Mouse (Mus musculus): Measurements from ENCODE around the gene Golt1a. TPM values are rescaled to one million over a fixed set of nuclear protein-coding genes. Genes with fewer than 3 reads are reported as not detected.
"Not testable (repeated sequence)": the region's sequence is repeated elsewhere in the genome, so short reads cannot be mapped to it uniquely, and the experiment has no call there.

Golt1a gene
- total RNA-seq, 1 experiment from 2014 or later: not detected

GRCm38 (mm10) chr1:133298816-133299215, 10.8 kb upstream of the Golt1a start:
- ATAC-seq (replicated peaks; ENCODE audit: low read depth, poor library complexity, severe bottlenecking): no peak

GRCm38 (mm10) chr1:133302540-133302939, 7.1 kb upstream of the Golt1a start:
- ATAC-seq (replicated peaks; ENCODE audit: low read depth, poor library complexity, severe bottlenecking): no peak

- peak; percentile 81 for ATAC-seq (replicated peaks; ENCODE audit: low read depth, poor library complexity, severe bottlenecking)
Observed at GRCm38 (mm10) chr1:133306842-133307241, 2.8 kb upstream of the Golt1a start.

- ATAC-seq (replicated peaks; ENCODE audit: low read depth, poor library complexity, severe bottlenecking): peak; percentile 59
Observed at GRCm38 (mm10) chr1:133307318-133307717, 2.3 kb upstream of the Golt1a start.

GRCm38 (mm10) chr1:133311240-133311639, 1.6 kb downstream of the Golt1a start:
- 0 out of 2 replicates have a peak, but pooled peaks have one; percentile 20 for ATAC-seq (replicated peaks; ENCODE audit: low read depth, poor library complexity, severe bottlenecking)

- peak; percentile 48 for ATAC-seq (replicated peaks; ENCODE audit: low read depth, poor library complexity, severe bottlenecking)
Observed at GRCm38 (mm10) chr1:133311946-133312345, 2.3 kb downstream of the Golt1a start.

DNA sequence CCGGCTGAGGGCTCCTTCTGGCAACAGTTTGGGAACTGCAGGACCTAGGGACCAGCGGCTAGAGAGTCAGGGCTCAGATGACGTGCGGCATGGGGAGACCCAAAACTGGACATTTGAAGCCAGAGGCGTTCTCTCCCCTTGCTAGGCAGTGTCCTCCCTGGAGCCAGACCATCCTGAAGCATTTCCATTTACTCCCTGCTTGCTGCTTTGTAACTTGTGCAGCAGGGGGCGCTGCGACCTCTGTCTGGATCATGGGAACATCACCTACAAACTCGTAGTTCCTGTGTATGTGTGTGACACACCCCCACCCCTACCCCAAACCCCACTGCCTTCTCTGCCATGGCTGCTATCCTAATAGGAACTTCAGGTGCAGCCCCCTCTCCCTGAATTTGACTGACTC, 4.8 kb downstream of the Golt1a start:
- ATAC-seq (replicated peaks; ENCODE audit: low read depth, poor library complexity, severe bottlenecking): peak; percentile 57

GRCm38 (mm10) chr1:133315775-133316174, 6.2 kb downstream of the Golt1a start:
- ATAC-seq (replicated peaks; ENCODE audit: low read depth, poor library complexity, severe bottlenecking): no peak

GRCm38 (mm10) chr1:133316577-133316976, 7.0 kb downstream of the Golt1a start:
- no peak for ATAC-seq (replicated peaks; ENCODE audit: low read depth, poor library complexity, severe bottlenecking)

- ATAC-seq (replicated peaks; ENCODE audit: low read depth, poor library complexity, severe bottlenecking): no peak
Observed at GRCm38 (mm10) chr1:133317149-133317548, 7.5 kb downstream of the Golt1a start.

DNA sequence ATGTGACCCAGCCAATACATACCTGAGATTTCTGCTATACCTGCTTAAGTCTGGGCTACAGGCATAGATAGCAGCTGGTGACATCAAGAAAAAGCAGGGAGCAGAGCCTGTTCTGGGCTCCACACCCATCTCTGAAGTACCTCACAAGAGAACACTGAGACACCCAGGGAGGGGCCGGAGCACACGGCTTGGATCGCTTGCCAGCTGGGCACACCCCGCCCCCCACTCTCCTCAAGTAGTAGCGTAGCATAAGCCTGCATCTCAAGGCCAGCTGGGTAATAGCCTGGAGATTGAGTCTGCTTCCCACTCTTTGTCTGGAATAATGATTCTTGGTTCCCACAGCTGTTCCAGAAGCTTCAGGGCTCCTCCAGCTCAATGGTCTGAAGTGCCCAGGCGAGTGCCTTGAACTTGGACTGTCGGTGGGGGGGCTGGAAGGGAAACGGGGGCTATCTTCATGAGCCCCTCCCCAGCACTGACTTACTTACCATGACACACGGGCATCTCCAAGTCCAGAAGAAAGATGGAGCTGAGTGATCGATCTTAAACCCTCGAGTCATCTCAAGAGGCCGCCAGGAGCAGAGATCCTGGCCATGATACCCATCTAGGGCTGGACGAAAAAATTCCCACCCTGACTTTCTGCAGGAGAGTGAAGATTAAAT, 11.8 kb downstream of the Golt1a start, which contains the start of gene Kiss1:
Gene Kiss1, plus strand, starts transcription at position 609 of the 659 bp plus-strand sequence.
- ATAC-seq (replicated peaks; ENCODE audit: low read depth, poor library complexity, severe bottlenecking): no peak

DNA sequence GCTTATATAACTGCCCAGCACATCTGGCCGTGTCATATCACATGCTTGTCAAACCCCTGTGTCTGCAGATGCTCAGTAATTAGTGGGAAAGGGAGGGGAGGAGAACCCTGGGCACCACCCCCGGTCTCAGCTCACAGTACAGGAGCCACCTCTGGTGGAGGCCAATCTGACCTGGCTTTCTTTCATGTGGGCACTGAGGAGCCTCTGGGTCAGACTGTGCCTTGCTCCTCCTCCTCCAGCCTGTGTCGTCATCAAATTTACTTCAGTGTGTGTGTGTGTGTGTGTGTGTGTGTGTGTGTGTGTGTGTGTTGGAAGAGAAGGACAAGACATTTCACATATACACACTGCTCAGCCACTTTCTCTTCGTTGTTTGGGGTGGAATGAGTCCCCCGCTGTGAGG, 13.7 kb downstream of the Golt1a start:
- ATAC-seq (replicated peaks; ENCODE audit: low read depth, poor library complexity, severe bottlenecking): no peak

GRCm38 (mm10) chr1:133325951-133326350, 16.4 kb downstream of the Golt1a start:
- no peak for ATAC-seq (replicated peaks; ENCODE audit: low read depth, poor library complexity, severe bottlenecking)

DNA sequence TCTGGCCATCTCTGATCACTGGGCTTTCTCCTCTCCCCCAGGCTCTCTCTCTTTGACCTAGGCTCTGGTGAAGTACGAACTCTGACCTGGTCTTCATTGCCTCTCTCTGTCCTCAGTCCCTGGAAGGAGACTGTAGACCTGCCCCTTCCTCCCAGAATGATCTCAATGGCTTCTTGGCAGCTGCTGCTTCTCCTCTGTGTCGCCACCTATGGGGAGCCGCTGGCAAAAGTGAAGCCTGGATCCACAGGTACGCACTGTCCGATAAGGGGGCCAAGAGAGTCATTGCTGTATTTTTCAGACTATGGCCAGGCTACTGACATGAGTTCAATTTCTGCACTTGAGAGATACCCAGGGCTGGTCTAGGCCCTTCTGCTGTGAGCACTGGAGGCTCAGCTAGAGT, 17.5 kb downstream of the Golt1a start:
- ATAC-seq (replicated peaks; ENCODE audit: low read depth, poor library complexity, severe bottlenecking): no peak

- no peak for ATAC-seq (replicated peaks; ENCODE audit: low read depth, poor library complexity, severe bottlenecking)
Observed at GRCm38 (mm10) chr1:133328299-133328795, 18.7 kb downstream of the Golt1a start.

- 0 out of 2 replicates have a peak, but pooled peaks have one; percentile 32 for ATAC-seq (replicated peaks; ENCODE audit: low read depth, poor library complexity, severe bottlenecking)
Observed at GRCm38 (mm10) chr1:133328896-133329637, 19.5 kb downstream of the Golt1a start.

- ATAC-seq (replicated peaks; ENCODE audit: low read depth, poor library complexity, severe bottlenecking): no peak
Observed at GRCm38 (mm10) chr1:133329638-133329964, 20.0 kb downstream of the Golt1a start.

- no peak for ATAC-seq (replicated peaks; ENCODE audit: low read depth, poor library complexity, severe bottlenecking)
Observed at GRCm38 (mm10) chr1:133331142-133331541, 21.5 kb downstream of the Golt1a start.

DNA sequence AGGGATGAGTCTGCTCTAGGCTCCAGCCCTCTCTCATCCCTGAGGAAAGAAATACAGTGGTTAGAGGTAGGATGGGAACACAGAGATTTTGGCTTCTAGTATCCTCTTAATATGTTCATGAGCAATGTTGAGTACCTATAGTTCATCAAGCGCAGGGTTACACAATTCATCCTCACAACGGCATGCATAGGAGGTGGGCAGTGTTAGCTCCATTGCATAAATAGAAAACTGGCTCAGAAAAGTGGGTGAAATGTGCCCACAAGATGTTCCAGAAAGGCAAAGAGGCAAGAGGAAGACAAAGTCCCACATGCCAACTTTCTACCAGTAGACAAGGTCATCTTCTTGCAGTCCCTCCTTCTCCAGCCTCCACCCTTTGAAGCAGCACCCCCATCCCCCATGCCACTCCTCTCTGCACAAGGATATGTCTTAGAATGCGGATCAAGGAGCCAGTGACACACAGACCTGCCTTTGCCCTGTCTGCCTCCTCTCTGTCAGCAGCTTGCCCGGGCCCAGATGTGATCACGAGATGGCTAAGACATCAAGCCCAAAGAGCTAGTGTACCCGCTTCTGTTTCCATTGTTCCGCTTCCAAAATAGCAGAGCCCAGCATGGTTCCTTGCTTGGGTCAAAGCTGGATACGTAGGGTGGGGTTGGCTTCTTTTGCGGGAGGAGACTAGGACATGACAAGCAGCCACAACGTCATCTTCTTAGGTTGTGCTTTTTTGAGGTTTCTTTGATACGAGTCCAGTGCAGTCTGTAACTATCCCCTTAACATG, 23.2 kb downstream of the Golt1a start:
- no peak for ATAC-seq (replicated peaks; ENCODE audit: low read depth, poor library complexity, severe bottlenecking)

GRCm38 (mm10) chr1:133333937-133334336, 24.3 kb downstream of the Golt1a start:
- no peak for ATAC-seq (replicated peaks; ENCODE audit: low read depth, poor library complexity, severe bottlenecking)

DNA sequence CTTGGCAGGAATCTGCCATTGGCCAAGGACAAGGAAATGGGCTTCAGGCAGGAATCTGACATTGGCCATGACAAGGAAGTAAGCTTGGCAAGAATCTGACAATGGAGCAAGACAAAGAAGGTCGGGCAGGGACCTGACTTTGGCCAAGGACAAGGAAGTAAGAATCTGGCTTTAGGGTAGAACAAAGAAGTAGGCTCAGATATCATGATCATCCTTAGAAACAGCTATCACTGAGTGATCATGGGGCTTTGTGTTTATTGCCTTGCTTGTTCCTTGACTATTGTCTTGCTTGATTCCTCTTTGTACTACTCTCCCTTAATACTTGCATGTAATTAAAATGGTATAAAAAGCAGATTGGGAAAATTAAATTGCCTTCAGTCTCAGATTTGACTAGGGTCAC, 30.8 kb downstream of the Golt1a start:
- not testable (repeated sequence) for ATAC-seq (replicated peaks; ENCODE audit: low read depth, poor library complexity, severe bottlenecking)
